Mouse (Mus musculus) frontal cortex, postnatal 10 days (tissue): Measurements from ENCODE around the gene Fam222a.

Source experiments
- DNase-seq, 2 experiments: peaks; one replicate each; pipeline ENCODE4 v3.0.0; 2022; ENCODE audit warnings: low spot score in 2 of 2, mixed read lengths in 1 of 2

The Fam222a gene

DNA sequence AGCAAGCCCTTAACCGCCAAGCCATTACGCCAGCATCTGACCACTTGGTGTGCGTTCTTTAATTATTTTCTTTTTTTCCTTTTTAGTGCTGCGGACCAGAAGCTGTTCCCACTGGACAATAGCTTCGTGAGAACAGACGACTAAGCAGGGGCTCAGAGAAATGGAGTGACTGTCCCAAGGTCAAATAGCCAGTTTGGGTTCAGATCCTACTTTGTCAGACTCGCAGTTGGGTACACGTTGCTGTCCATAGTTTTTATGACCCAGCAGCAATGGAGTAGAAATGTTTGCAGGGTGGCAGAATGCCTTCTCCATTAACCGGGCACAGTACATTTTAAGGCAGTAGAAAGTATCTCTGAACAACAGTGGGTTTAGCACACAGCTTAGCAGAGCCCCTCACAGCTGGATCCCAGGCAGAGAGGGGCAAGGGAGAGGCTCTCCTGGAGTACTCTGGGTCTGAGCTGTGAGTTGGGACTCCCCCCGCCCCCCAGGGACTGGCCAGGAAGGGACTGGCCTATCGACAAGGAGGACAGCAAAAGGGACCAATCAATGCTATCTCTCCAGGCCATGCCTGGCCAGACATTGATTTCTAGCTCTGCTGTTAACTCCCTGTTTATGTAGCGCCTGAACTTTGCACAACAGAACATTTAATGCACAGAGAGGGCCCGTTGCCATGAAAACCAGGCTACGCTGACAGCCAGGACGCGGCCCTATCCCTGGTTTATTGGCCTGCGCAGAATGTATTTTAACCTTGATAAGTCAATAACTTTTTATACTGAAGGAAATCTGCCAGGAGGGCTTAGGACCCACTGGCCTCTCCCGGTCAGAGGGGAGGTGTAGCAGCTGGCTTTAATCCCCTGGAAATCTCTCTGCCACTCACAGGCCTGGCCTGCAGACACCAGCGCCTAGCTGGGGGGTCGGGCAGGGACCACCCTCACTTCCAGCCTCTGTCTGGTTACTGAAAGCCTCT, 9.8 kb upstream of the Fam222a start:
- DNase-seq = no peak

DNA sequence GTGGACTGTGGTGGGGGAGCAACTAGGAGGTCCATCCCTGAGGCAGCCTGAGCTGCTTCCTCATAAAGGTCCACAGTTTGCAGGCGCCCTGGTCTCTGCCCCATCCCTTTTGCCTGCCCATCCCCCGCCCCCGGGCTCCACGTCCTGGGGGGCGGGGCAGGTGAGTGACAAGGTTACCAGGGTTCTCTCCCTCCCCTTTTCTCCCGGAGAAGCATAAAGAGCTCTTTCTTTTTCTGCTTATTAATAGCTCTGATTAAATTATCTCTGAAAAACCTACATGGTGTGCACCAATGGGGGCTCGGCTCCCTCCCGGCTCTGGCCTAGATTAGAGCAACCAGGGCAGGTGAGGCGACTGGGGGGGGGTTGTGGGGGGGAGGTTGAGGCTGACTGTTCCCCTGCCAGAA, 7.3 kb upstream of the Fam222a start:
- DNase-seq = no peak

DNA sequence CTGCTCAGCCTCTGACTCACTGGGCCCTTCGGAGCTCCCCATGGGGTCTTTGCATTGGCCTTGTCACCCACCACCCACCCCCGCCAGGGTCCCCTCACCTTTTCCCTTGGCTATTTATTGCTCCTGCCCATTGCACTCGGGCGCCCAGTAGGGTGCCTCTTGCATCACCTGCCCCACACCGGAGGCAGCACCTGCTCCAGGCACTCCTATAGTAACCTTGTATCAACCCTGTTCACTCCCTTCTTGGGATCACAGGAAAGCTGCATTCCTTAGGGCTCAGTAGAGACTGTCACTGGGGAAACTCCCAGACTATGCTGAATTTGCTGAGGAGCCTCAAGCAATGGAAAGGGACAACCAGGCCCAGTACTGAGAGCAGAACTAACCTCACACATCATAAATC, 6.9 kb upstream of the Fam222a start:
- no peak for DNase-seq

DNA sequence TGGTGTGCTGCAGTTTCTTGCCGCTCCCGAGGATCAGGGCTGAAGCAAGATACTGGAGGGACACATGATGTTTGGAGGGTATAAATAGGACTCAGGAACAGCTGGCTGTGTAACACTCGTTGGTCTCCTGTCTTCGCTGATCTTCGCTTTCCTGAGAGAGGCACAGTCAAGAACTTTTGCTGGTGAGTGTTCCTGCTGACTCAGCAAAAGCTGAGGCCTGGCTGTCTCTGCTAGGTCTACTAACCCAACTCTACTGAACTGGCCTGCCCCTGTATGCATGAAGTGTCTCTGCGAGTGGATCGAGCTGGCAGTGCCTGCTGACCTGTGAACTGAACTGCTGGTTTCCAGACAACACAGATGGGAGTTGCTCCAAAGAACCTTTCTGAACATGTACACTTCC, 3.8 kb upstream of the Fam222a start:
- DNase-seq = no peak

DNA sequence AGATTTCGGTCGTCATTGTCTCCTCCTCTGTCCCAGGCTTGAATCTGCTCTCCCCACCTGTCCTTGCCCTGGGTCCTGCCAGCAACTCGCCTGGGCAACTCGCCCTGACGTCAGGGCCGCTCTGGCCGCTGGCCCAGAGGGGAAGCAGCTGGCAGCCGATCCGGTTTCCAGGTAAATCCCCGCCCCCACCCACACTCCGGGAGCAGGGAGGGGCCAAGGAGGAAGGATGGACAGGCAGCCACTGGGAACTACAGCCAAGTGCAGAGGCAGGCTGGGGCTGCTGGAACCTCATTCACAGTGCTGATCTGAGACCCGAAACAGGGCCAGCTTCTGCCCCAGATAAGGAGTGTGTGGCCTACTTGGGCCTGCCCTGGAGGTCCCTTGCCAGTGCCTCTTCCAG, 2.5 kb upstream of the Fam222a start:
- no peak for DNase-seq

DNA sequence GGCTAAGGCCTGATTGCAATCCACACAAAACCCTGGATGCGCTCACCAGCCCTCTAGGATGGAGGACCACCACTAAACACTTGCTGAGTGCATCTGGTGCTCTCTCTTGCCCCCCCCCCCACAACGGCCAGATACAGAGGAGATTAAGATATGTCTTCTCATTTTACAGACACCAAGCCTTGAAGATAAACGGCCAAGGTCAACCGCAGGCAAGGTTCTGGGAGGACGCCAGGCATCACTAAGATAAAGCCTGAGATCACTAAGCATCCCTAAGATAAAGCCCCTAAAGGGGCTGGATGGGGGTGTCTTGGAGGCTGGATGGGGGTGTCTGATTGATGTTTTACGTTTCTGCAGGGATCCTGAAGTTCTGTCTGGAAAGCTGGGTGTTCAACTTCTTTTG, 2.1 kb upstream of the Fam222a start:
- no peak for DNase-seq

DNA sequence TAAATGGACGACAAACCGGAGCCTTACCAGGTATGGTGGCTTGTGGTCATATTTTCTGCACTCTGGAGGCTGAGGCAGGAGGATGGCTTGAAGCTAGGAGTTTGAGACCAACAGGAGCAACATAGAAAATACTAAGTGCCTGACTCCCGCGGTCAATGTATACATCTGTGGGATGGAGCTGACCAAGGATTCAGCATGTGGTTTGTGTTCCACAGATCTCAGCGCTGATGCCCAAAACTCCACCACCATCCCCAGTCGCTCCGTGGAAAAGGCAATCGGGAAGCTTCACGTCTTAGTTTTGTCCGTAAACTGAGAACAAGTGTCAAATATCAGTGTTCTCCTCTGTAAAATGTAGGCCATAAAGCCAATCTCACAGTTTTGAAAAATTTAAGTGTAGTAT, 1.4 kb upstream of the Fam222a start:
- no peak for DNase-seq

DNA sequence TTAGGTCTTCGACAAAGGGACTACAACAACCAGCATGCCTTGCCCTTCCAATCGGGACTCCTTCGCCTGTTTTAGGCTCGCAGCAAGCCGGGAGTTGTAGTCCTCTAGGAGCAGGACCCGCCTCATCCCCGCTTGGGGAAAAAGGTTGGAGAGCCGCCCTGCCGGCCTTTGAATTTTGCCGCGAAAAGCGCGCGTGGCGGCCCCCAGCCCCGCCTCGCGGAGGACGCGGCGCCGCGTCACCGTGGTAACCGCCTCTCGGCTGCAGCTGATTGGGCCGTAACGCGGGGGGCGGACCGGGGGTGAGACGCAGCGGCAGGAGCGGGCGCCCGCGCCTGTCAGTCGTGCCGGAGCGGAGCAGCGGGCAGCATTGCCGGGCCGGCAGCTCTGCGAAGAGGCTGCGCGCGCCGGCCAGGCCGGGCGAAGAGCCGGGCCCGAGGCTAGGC, 720 bp upstream of the Fam222a start:
- peak; percentile 90 to 95 for DNase-seq

DNA sequence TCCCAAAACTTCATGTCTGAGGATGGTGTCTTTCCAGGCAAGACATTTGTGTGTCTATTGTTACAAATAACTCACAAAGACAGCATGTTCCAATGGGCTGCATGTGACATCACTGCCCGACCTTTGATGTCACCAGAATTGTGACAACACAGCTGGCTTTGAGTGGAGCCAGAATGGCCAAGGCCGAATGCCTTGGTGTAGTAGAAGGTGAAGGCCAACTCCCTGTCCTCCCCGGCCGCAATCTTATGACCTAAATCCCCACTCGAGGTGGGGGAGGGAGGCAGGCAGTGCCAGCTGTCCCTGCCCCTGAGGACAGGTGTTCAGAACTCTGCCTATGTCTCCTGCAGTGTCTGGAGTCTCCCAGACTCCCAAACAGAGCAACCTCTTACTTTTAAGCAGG, 1.0 kb downstream of the Fam222a start:
- no peak for DNase-seq

DNA sequence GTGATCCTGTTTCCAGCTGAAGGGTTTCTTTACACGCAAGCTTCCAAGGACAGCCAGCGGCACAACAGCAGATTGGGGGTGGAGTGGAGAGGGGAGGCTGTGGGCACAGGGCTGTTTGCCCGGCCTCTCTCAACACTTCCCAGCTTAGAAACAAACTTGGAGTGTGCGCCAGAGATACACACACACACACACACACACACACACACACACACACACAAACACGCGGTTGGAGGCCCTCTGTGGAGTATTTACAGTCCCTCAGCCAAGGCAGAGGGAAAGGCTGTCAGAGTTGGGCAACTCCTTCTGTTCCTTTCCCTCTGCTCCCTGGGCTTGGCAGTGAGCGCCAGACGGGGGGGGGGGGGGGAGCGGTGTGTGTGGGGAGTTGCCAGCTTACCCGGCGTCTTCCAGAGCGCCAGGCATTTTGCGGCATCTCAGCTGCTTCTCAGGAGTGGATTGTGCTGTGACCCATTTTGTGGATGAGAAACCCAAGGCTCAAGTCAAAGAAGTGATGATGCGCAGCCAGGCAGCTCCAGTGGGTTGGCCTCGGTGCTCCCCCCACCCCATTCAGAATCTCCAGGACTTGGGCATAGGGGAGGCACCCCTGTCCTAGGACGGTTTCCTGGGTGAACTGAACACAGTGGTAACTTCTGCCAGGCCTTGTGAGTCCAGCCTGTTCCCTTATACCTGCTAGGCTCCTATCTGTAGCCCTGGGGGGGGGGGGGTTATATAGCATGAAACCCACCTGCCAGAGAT, 2.3 kb downstream of the Fam222a start:
- peak; percentile 70 to 78 for DNase-seq

DNA sequence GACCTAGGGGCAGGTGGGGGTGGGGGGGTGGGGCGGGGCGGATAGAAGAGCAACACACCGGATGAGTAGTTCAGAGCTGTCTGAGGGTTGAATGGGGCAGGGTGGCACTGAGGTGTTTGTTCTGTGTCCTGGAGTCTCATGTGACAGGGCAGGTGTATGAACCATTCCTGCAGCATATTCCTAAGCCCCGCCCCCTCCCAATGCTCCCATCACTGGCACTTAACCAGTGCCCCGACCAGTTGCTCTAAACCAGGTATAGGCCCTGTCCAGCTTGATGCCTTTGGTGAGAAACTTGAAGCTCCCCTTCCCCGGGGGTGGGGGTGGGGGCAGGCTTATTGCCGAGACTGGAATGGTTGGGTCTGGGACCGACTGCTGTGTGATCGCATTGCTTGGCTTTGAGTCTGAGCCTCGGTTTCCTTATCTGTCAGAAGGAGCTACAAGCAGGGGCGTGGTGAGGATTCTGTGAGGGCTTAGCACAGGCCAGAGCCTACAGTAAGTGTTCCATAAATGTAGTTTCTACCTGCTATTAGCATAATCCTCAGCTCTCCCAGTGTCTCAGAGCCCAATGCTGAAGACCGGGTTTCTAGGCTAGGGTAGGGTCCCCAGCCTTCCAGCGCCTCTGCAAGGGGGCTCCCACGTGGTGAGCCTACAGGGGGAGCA, 3.1 kb downstream of the Fam222a start:
- no peak for DNase-seq

DNA sequence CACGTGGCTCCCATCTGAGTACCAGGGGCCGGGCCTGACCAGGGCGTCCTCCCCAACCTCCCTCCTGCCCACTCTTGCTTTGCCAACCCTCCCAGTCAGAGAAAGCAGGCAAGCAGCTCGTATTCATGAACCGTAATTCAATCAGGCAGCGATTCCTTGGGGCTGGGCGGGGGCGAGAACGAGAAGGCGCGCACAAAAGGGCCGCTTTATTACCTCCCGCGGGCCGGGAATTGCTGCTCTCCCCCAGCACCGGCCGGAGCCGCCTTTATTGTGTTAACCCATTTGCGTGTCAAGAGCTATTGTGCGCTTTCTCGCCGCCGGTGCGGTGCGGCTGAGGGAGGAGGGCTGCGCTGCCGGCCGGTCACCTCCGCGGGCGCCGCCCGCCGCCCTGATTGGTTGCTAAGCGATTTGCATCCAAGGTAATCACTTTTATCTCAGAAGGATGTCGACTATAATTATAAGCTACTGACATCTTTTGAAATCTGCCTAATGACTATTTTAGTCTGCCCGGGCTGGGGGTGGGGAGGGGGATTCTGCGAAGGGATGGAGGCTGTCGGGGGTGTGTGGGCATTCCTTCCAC, 3.7 kb downstream of the Fam222a start:
- no peak for DNase-seq

DNA sequence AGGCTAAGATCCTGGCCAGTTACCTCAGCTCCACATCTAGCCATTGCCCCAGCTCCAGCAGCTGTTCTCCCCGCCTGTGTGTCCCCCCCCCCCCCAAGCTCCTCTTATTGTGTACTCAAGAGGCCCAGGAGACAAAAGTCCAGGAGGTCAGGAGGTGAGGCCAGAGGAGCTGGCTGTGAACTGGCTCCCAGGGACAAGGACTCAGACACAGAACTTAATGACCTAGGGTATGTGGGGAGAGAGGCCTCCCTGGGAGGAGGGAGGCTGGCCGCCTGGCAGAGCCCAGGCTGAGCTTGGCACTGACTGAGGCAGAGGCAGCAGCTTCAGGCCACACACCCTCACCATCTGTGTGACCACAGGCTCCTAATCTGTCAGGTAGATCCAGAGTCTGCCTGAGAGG, 5.2 kb downstream of the Fam222a start:
- no peak for DNase-seq

DNA sequence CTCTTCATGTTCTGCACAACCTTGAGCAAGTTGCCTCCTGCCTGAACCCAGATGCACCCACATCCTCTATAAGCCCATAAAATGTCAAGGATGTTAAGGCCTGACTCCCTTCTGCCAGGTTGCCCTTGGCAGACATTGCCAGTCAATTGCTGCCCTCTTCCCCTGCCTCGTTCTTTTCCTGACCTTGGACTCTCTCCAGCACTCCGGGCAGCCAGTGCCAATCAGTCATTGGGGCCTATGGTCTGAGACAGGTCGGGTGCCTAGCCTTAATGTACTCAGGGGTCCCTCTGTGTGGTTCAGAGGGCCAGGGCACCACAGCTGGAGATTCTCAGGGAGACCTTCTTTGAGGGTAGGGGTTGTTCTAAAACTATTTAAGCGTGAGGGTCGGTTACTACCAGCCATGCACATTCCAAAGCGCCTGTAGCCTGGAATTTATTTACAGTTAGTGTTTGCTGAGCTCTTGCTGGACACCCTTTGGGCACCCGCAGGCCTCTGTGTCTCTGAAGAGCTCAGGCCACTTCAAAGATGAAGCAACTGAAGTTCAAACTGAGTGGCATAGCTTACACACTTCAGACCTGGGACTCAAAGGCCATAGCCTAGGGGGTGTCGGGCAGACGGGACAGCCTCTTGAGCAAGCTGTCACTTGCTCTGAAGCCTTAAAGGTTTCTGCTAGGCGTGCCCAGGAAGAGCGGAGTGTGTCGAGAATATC, 6.3 kb downstream of the Fam222a start:
- no peak for DNase-seq

DNA sequence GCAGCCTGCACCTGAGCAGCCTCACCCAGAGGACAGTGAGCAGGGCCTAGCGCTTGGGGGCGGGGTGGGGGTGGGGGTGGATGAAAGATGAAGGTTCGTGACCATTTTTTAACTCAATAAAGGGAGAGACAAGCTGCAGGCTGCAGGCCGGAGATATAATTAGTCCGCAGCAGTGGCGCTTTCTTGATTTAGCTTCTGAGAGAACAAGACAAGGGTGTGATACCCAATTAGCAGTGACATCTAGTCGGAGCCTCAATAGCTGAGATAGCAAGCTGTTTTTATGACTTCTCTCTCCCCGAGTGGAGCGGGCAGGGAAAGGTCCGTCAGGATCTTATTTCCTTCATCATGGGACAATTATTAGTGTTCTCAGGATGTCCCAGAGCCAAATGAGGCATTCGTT, 7.2 kb downstream of the Fam222a start:
- no peak for DNase-seq

DNA sequence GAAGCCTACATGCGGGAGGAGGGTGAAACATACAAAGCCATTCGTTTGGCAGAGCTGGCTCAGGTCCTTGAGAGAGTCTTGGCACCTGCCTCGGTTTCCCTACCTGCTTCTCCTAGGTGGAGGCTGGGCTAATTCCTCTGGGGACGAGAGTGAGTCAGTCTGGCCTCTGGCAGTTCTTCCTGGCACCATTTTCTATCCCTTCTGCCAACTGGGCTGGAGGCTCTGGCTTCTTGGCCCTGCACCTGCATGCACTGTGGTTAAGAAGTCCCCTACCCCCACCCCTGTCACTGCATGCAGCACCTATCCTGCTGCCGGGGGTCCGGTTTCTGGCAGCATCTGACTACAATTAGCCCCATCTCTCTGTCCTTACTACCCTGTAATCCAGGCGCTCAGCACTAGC, 7.7 kb downstream of the Fam222a start:
- DNase-seq = no peak

DNA sequence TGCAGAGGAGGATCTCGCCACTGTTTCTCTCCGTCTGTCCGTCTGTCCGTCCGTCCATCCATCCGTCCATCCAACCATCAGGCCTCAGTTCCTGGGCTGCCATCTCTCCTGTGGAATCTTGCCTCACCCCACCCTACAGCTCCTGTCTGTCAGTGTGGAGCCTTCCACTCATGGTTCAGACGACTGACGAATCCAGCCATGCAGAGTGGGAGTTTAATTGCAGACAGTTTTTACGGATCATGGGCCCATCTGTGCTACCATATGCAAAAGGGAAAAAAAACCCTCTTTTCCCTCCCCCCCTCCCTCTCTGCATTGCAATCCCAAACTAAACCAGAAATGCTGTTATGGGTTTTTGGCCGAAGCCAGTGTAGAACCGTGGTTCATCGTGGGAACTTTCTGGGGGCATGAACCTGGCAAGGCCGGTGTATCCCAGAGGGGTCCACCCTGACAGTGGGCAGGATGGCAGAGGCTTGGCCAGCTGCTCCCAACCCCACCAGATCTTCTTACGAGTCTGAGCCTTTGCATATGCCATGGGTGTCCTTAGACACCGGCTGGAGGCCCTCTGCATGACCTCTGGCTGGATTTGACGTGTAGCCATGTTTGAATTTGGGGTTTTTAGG, 8.3 kb downstream of the Fam222a start:
- DNase-seq = no peak

DNA sequence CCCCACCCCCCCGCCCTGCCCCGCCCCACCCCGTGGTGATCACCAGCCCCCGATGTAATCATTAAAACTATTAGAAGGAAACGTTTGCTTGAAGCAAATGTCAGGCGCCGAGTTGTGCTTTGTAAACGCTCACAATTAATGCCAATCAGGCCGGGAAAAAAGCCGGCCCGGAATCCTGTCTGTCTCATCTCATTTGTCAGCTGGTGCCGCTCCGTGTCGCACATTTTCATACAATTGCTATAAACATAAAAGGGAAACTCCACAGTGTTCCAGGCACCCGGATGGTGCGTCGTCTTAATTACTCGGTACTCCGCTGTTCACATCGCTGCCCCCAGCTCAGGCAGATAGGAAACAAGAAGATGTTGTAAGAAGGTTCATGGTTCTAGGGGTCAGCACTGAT, 10.5 kb downstream of the Fam222a start:
- no peak for DNase-seq

DNA sequence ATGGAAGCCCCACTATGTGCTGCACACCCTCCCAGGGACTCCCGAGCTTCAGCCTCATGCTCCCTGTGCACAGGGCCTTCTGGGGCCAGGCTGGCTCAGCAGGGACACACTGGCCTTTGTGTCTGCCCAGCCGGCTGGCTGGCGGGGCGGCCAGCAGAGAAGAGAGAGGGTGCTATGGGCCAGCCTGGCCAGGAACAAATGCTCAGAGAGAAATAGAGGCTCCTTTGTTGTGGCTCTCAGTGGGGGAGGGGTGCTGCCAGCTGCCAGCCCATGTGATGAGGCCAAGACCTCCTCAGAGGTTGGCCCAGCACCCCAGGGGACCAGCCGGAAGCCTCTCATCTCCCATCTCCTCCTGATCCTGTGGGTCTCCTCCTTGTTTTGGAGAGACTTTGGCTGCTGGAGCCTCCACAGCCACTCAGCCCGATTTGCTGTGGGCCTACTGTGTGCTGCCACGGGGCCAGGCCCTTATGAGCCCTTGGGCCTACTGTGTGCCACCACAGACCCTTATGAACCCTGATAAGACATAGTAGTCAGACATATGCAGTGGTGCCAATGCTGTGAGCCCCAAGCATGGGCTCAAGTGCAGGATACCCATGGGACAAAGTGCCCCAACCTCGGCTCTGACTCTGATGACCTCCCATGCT, 12.0 kb downstream of the Fam222a start:
- peak; percentile 53 to 79 for DNase-seq

DNA sequence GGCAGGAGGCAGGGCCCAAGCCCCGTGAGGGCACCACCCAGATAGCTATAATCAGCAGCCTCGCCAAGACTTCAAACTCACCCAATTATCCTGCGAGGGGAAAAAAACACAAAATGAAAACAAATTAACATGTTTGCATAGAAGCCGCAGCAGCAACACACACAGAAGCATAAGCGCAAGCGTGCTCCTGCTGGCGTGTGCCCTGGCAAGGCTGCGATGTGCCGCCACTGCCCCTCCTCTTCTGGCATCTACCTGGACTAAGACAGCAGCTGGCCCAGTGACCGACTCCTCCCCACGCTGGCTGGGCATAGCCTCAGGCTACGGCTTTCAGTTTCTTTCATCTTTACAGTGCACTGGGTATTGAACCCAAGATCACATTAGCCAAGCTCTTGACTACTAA, 13.7 kb downstream of the Fam222a start:
- no peak for DNase-seq
